Mouse (Mus musculus) C2C12 (cell line): ENCODE measurements around the gene Pip5k1c. TPM values are rescaled to one million over a fixed set of nuclear protein-coding genes. Genes with fewer than 3 reads are reported as not detected.

ENCODE experiments used
- H3K27me3 ChIP-seq: one replicate; pipeline ENCODE4 v1.6.1; 2011; ENCODE audit not compliant: control insufficient read depth, insufficient read depth, insufficient read length
- H3K36me3 ChIP-seq: one replicate; pipeline ENCODE4 v1.6.1; 2011; ENCODE audit not compliant: control insufficient read depth, insufficient read depth
- H3K4me3 ChIP-seq: one replicate; pipeline ENCODE4 v1.5.1; 2011; ENCODE audit warnings: mild to moderate bottlenecking, control low read depth; ENCODE audit not compliant: poor library complexity, insufficient read depth, severe bottlenecking
- H3K79me2 ChIP-seq: one replicate; pipeline ENCODE4 v1.6.1; 2011; ENCODE audit not compliant: control insufficient read depth, insufficient read depth
- H3K79me3 ChIP-seq: one replicate; pipeline ENCODE4 v1.6.1; 2011; ENCODE audit warnings: low read depth, control low read depth
- H3ac ChIP-seq: one replicate; pipeline ENCODE3; 2011; ENCODE audit warnings: low read depth; ENCODE audit not compliant: control insufficient read depth, insufficient read length
- CEBPB ChIP-seq: IDR thresholded peaks from one replicate; pipeline ENCODE4 v1.6.1; 2011; ENCODE audit warnings: low read depth, mild to moderate bottlenecking, control low read depth, moderate library complexity
- CTCF ChIP-seq: IDR thresholded peaks from one replicate; pipeline ENCODE4 v1.5.1; 2011; ENCODE audit not compliant: control insufficient read depth, insufficient read depth, insufficient read length
- FOSL1 ChIP-seq: IDR thresholded peaks from one replicate; pipeline ENCODE4 v1.8.0; 2011; ENCODE audit warnings: mild to moderate bottlenecking, low read length; ENCODE audit not compliant: poor library complexity, insufficient read depth, severe bottlenecking
- MAX ChIP-seq: IDR thresholded peaks from one replicate; pipeline ENCODE4 v1.6.1; 2011; ENCODE audit warnings: mild to moderate bottlenecking, control low read depth
- MYOD1 ChIP-seq: IDR thresholded peaks from one replicate; pipeline ENCODE4 v1.6.1; 2011; ENCODE audit warnings: low read depth; ENCODE audit not compliant: control insufficient read depth, insufficient read length
- MYOG ChIP-seq: IDR thresholded peaks from one replicate; pipeline ENCODE4 v1.6.1; 2011; ENCODE audit not compliant: control insufficient read depth, insufficient read length; ENCODE audit errors: extremely low read depth
- USF1 ChIP-seq: IDR thresholded peaks from one replicate; pipeline ENCODE4 v1.6.1; 2011; ENCODE audit warnings: low read depth, mild to moderate bottlenecking, control low read depth, moderate library complexity
- polyA plus RNA-seq: library from polyadenylated mRNA; unstranded; fragments of >200 nt; fragmentation: generic; extraction: Trizol; gene quantifications from one replicate; pipeline ENCODE4 v1.2.1, GENCODE M21; 2012; ENCODE audit warnings: missing spikeins

Pip5k1c gene
- polyA plus RNA-seq, 1 experiment, result 33.3 TPM

GRCm38 (mm10) chr10:81321436-81321835 lies 28.7 kb downstream of the Pip5k1c start:
- peaks cover 20% of the 10 kb centered on the region for H3K79me3 ChIP-seq
- H3K36me3 ChIP-seq, result peaks cover 53% of the 10 kb centered on the region
- peak overlapping the region; percentile 99 for H3ac ChIP-seq
- H3K4me3 ChIP-seq, result peak overlapping the region; percentile 99
- H3K27me3 ChIP-seq, result no peaks in the 10 kb centered on the region
- TF ChIP-seq CTCF, result no peak
- no peak for TF ChIP-seq FOSL1
- TF ChIP-seq MAX, result no peak
- no peak for TF ChIP-seq USF1
- no peak for TF ChIP-seq MYOG
- TF ChIP-seq MYOD1, result no peak
- TF ChIP-seq CEBPB, result no peak
- peaks cover 30% of the 10 kb centered on the region for H3K79me2 ChIP-seq

- Histone ChIP-seq H3K79me2 (peaks cover 30% of the 10 kb centered on the region), H3K36me3 (peaks cover 60% of the 10 kb centered on the region), H3K79me3 (peaks cover 20% of the 10 kb centered on the region), H3K4me3 (peak overlapping the region; percentile 99), H3ac (peak overlapping the region; percentile 37), H3K27me3 (no peaks in the 10 kb centered on the region)
- TF ChIP-seq CTCF (no peak), MYOD1 (no peak), MAX (no peak), CEBPB (no peak), MYOG (no peak), USF1 (no peak), FOSL1 (no peak)
Observed at GRCm38 (mm10) chr10:81322444-81322843, 29.7 kb downstream of the Pip5k1c start.

GRCm38 (mm10) chr10:81323141-81323775 lies 30.5 kb downstream of the Pip5k1c start:
- Histone ChIP-seq H3K79me2 (peaks cover 30% of the 10 kb centered on the region), H3K4me3 (no peak overlapping the region), H3K36me3 (peaks cover 52% of the 10 kb centered on the region)

GRCm38 (mm10) chr10:81323791-81324530 lies 31.2 kb downstream of the Pip5k1c start:
- TF ChIP-seq FOSL1, result no peak
- no peak for TF ChIP-seq CTCF
- TF ChIP-seq USF1, result no peak
- TF ChIP-seq CEBPB, result no peak
- no peak for TF ChIP-seq MAX
- no peak for TF ChIP-seq MYOG
- TF ChIP-seq MYOD1, result no peak
- Histone ChIP-seq H3K36me3 (peaks cover 50% of the 10 kb centered on the region), H3K79me2 (peaks cover 30% of the 10 kb centered on the region), H3K27me3 (no peaks in the 10 kb centered on the region), H3K4me3 (no peak overlapping the region), H3K79me3 (peaks cover 20% of the 10 kb centered on the region), H3ac (no peak overlapping the region)

More at GRCm38 (mm10) chr10:81323141-81323775, 30.5 kb downstream of the Pip5k1c start:
- TF ChIP-seq FOSL1 (no peak), MYOG (no peak), USF1 (no peak), CTCF (no peak)
- H3K79me3 ChIP-seq, result peaks cover 20% of the 10 kb centered on the region
- H3K27me3 ChIP-seq, result no peaks in the 10 kb centered on the region
- no peak overlapping the region for H3ac ChIP-seq

GRCm38 (mm10) chr10:81325176-81325575 lies 32.4 kb downstream of the Pip5k1c start:
- Histone ChIP-seq H3K36me3 (peaks cover 50% of the 10 kb centered on the region), H3K79me3 (peaks cover 20% of the 10 kb centered on the region), H3ac (no peak overlapping the region), H3K4me3 (no peak overlapping the region), H3K79me2 (peaks cover 30% of the 10 kb centered on the region), H3K27me3 (no peaks in the 10 kb centered on the region)
- no peak for TF ChIP-seq FOSL1
- no peak for TF ChIP-seq MAX
- TF ChIP-seq CTCF, result no peak
- TF ChIP-seq MYOG, result no peak
- TF ChIP-seq MYOD1, result no peak
- TF ChIP-seq CEBPB, result no peak
- TF ChIP-seq USF1, result no peak
